ENCODE assay signal across 8 mouse cellular contexts in the genomic region with DNA sequence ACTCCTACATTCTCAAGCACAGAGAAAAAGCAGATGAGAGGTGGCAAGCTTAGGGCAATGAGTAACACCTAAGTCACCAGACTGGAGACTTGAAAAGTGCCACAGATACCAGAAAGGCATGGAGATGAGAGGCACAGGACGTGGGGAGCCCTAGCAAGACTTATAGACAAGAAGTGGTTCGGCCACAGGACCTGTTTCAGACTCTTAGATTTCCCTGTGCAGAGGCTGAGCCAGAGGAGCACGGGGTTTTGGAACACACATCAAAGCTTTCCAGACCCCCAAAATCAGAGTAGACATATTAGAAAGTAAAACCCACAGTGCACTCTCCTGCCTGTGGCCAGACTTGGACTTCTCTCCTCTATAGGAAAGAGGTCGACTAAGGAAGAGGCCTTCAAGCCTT. TPM values are rescaled to one million over a fixed set of nuclear protein-coding genes. Genes with fewer than 3 reads are reported as not detected.
DNase-seq lines count a peak whose midpoint lies in the region; ATAC-seq and TF ChIP-seq lines count a peak whose summit lies in the region.
"Not testable (repeated sequence)": the region's sequence is repeated elsewhere in the genome, so short reads cannot be mapped to it uniquely, and the experiment has no call there.

No protein-coding gene starts in this region.

- peak; percentile 31 for DNase-seq in 416B (ENCODE audit: low read depth)
- DNase-seq in adrenal gland, postnatal 14 days: peak; percentile 73
- peak; percentile 62 to 76 for DNase-seq in frontal cortex, postnatal 10 days (ENCODE audit: low spot score in 2 of 2)
- DNase-seq in heart, postnatal 25 days (ENCODE audit: low spot score): peak; percentile 77
- DNase-seq in layer of hippocampus, adult 9-11 months: peak; percentile 81
- peak; percentile 28 for DNase-seq in lung, embryonic 14.5 days
- DNase-seq in ovary, postnatal 14 days (ENCODE audit: low spot score): peak; percentile 73
- DNase-seq in thymus, postnatal 0 days (ENCODE audit: low spot score): peak; percentile 37

- ATAC-seq in lung, embryonic 14.5 days (ENCODE audit: insufficient read depth): not testable (repeated sequence)

- H3K4me3 ChIP-seq in lung, embryonic 14.5 days (ENCODE audit: low read depth, low read length): not testable (repeated sequence)

- WGBS in lung, embryonic 14.5 days: 55% methylated on average over 4 of the region's 4 CpGs

- not testable (repeated sequence) for H3K36me3 ChIP-seq in lung, embryonic 14.5 days (ENCODE audit: insufficient read depth)

- not testable (repeated sequence) for H3K27me3 ChIP-seq in lung, embryonic 14.5 days (ENCODE audit: insufficient read depth, low read length)

- not testable (repeated sequence) for H3K9ac ChIP-seq in lung, embryonic 14.5 days

- H3K4me1 ChIP-seq in lung, embryonic 14.5 days (ENCODE audit: insufficient read depth): not testable (repeated sequence)

- not testable (repeated sequence) for H3K4me2 ChIP-seq in lung, embryonic 14.5 days

- not testable (repeated sequence) for H3K27ac ChIP-seq in lung, embryonic 14.5 days (ENCODE audit: low read depth)

- not testable (repeated sequence) for TF ChIP-seq CTCF in lung, embryonic 14.5 days (IDR thresholded peaks at IDR 0.05; ENCODE audit: low read depth)

- not testable (repeated sequence) for H3K9me3 ChIP-seq in lung, embryonic 14.5 days (ENCODE audit: low read depth, low read length)

- intact Hi-C loops in heart, postnatal 25 days (cut with DNase I): not testable (repeated sequence)

RNA-seq across cellular contexts. Expression of gene Sfi1, which starts 12.0 kb away (rescaled TPM):
- 39.4 and 60.7 TPM in 2 replicates for total RNA-seq in adrenal gland, postnatal 14 days (2021)
- 10 to 100 TPM; 19.1 to 21.7 TPM for total RNA-seq in heart, postnatal 25 days (2021)
- 10.7 and 10.8 TPM in 2 replicates for polyA plus RNA-seq in lung, embryonic 14.5 days (2014; fragmentation: Nextera tagmentation; extraction: Ambion mirVana)
- polyA plus RNA-seq in thymus, postnatal 0 days (2015; fragmentation: Nextera tagmentation; extraction: Ambion mirVana): 9.7 and 14.0 TPM in 2 replicates

RNA-seq across cellular contexts. Expression of gene Eif4enif1, which starts 20.9 kb away (rescaled TPM):
- total RNA-seq in adrenal gland, postnatal 14 days (2021): 57.0 and 61.1 TPM in 2 replicates
- 10 to 100 TPM; 42.1 to 45.1 TPM for total RNA-seq in heart, postnatal 25 days (2021)
- polyA plus RNA-seq in lung, embryonic 14.5 days (2014; fragmentation: Nextera tagmentation; extraction: Ambion mirVana): 58.1 and 59.8 TPM in 2 replicates
- polyA plus RNA-seq in thymus, postnatal 0 days (2015; fragmentation: Nextera tagmentation; extraction: Ambion mirVana): 26.9 and 29.6 TPM in 2 replicates

Comparison
In these comparisons a context has a peak if more than half of its experiments do, and no peak if none do; other contexts are left out.
1. DNase-seq: peak in every context shown above with its lines; median percentile 81 in layer of hippocampus, adult 9-11 months; 77 in heart, postnatal 25 days; 73 in adrenal gland, postnatal 14 days; 73 in ovary, postnatal 14 days; 69 in frontal cortex, postnatal 10 days; 37 in thymus, postnatal 0 days; 31 in 416B; 28 in lung, embryonic 14.5 days.